Mouse (Mus musculus) hindbrain, embryonic 11.5 days (tissue): ENCODE data around the gene Rap1gap2. TPM values are rescaled to one million over a fixed set of nuclear protein-coding genes. Genes with fewer than 3 reads are reported as not detected.

Source experiments
- ATAC-seq: fragments of 200-750 bp; cut with Nextera tagmentation; 2 replicates; pipeline ENCODE4 v1.8.0; 2017; ENCODE audit warnings: mild to moderate bottlenecking, moderate TSS enrichment, moderate library complexity; ENCODE audit not compliant: low FRiP score
- DNase-seq: peaks from one replicate; pipeline ENCODE4 v3.0.0-alpha.2; 2015; ENCODE audit warnings: low spot score
- H3K27ac ChIP-seq: fragments of 300-500 bp; sonication (generic); 2 replicates; pipeline ENCODE4 v1.5.1; 2014; ENCODE audit warnings: mild to moderate bottlenecking, low read depth, low read length
- H3K27me3 ChIP-seq: fragments of 300-500 bp; sonication (generic); 2 replicates; pipeline ENCODE4 v1.6.1; 2014; ENCODE audit warnings: mild to moderate bottlenecking, low read length, moderate library complexity, mixed read lengths; ENCODE audit not compliant: control insufficient read depth, insufficient read depth
- H3K36me3 ChIP-seq: fragments of 300-500 bp; sonication (generic); 2 replicates; pipeline ENCODE4 v1.6.1; 2014; ENCODE audit warnings: mild to moderate bottlenecking, low read length, moderate library complexity, mixed read lengths; ENCODE audit not compliant: control insufficient read depth, insufficient read depth
- H3K4me1 ChIP-seq: fragments of 300-500 bp; sonication (generic); replicated peaks from 2 replicates; pipeline ENCODE4 v1.6.1; 2014; ENCODE audit warnings: low read length, mixed read lengths; ENCODE audit not compliant: control insufficient read depth, insufficient read depth
- H3K4me2 ChIP-seq: fragments of 300-500 bp; sonication (generic); replicated peaks from 2 replicates; pipeline ENCODE4 v1.6.1; 2014; ENCODE audit warnings: mild to moderate bottlenecking, low read depth, low read length
- H3K4me3 ChIP-seq: fragments of 300-500 bp; sonication (generic); 2 replicates; pipeline ENCODE4 v1.5.1; 2014; ENCODE audit warnings: low read depth, low read length
- H3K9ac ChIP-seq: fragments of 300-500 bp; sonication (generic); 2 replicates; pipeline ENCODE4 v1.6.1; 2014; ENCODE audit warnings: low read depth, low read length
- H3K9me3 ChIP-seq: fragments of 300-500 bp; sonication (generic); 2 replicates; pipeline ENCODE4 v1.6.1; 2016; ENCODE audit warnings: low read length; ENCODE audit not compliant: control insufficient read depth
- WGBS: fragments of 180-500 bp; shearing (Covaris S2); extraction: QIAGEN DNeasy Blood & Tissue Kit; methylation state at CpG from one replicate; pipeline ENCODE4 v1.1.7; 2014; 5-methylcytosine and 5-hydroxymethylcytosine counted together
- polyA plus RNA-seq: library from polyadenylated mRNA; unstranded; fragments of >200 nt; fragmentation: Nextera tagmentation; extraction: Ambion mirVana; gene quantifications from 2 replicates; pipeline ENCODE4 v1.2.1, GENCODE M21; 2014

Rap1gap2 gene
- polyA plus RNA-seq, 1 experiment from 2014 or later, result 2.7 TPM

GRCm38 (mm10) chr11:74465712-74466111 lies 145.0 kb downstream of the Rap1gap2 start:
- ATAC-seq (no peak), DNase-seq (no peak)
- Histone ChIP-seq H3K27me3 (no peaks in the 10 kb centered on the region), H3K4me2 (no peak overlapping the region), H3K27ac (no peak overlapping the region), H3K4me3 (no peak overlapping the region), H3K9ac (no peak overlapping the region), H3K4me1 (no peaks in the 10 kb centered on the region), H3K36me3 (no peaks in the 10 kb centered on the region), H3K9me3 (no peaks in the 10 kb centered on the region)
- WGBS, result 43% methylated on average over 7 of the region's 7 CpGs

DNA sequence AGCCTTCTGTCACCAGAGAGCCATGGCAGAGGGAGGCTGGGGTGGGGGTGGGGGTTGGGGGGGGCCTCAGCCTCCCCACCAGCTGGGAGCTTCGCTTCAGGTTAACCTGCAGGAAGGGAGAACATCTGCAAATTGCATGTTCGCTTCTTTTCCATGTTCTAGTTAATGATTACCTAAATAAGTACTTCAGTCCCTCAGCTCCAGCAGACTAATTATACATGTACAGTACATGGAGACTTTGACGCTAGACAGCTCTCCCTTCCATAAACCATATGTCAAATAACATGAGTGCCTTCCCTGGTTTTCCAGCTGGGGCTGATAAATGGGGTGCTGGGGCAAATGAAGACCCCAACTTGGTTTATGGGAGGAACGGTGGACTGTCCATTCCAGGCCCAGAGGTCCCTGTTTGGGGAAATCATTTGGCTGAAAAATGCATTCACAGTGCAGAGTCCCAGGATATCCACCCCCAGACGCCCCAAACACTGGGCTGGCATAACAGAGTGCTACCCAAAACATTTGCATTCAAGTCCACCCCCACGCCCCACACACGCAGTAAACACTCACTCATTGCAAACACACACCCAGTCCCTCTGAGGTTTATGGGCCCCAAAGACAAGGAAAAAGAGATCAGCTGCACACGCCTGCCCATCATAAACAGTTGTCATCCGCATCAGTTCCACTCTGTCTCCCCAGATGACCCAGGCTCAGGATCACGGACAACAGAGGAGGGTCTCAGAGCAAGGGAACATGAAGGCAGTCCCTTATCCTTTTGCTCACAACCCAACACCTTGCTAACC lies 146.3 kb downstream of the Rap1gap2 start:
- Histone ChIP-seq H3K27me3 (no peaks in the 10 kb centered on the region), H3K4me2 (no peak overlapping the region), H3K9ac (no peak overlapping the region), H3K36me3 (no peaks in the 10 kb centered on the region), H3K4me1 (no peaks in the 10 kb centered on the region), H3K27ac (no peak overlapping the region), H3K4me3 (no peak overlapping the region), H3K9me3 (no peaks in the 10 kb centered on the region)
- WGBS, result 81% methylated on average over 10 of the region's 10 CpGs
- DNase-seq (no peak), ATAC-seq (no peak)

DNA sequence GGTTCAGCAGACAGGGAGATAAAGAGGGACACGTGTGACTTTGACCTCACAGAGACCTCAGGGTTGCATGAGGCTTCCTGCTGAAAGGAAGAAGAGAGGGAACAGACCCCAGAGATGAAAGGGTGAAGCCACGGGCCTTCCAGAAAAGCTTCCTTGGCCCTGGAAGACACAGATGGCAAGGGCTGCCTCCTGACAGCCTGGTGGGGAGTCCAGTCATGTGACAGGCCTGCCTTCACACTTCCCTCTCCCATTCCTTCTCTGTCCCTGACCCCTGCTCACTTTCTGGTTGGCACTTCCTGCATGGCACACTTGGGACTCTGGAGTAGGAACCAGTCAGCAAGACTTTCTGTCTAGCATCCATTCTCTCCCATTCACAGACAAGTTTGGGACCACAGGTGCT lies 148.1 kb downstream of the Rap1gap2 start:
- Histone ChIP-seq H3K9ac (no peak overlapping the region), H3K27me3 (no peaks in the 10 kb centered on the region), H3K4me1 (no peaks in the 10 kb centered on the region), H3K4me3 (no peak overlapping the region), H3K9me3 (no peaks in the 10 kb centered on the region), H3K27ac (no peak overlapping the region), H3K36me3 (no peaks in the 10 kb centered on the region), H3K4me2 (no peak overlapping the region)
- ATAC-seq, result no peak
- DNase-seq, result no peak
- 57% methylated on average over 2 of the region's 2 CpGs for WGBS

GRCm38 (mm10) chr11:74459651-74460050 lies 151.1 kb downstream of the Rap1gap2 start:
- Histone ChIP-seq H3K4me1 (no peaks in the 10 kb centered on the region), H3K27ac (no peak overlapping the region), H3K36me3 (no peaks in the 10 kb centered on the region), H3K9ac (no peak overlapping the region), H3K4me2 (no peak overlapping the region), H3K4me3 (no peak overlapping the region), H3K27me3 (no peaks in the 10 kb centered on the region), H3K9me3 (no peaks in the 10 kb centered on the region)
- DNase-seq (no peak), ATAC-seq (no peak)
- WGBS, result 89% methylated on average over 8 of the region's 8 CpGs

DNA sequence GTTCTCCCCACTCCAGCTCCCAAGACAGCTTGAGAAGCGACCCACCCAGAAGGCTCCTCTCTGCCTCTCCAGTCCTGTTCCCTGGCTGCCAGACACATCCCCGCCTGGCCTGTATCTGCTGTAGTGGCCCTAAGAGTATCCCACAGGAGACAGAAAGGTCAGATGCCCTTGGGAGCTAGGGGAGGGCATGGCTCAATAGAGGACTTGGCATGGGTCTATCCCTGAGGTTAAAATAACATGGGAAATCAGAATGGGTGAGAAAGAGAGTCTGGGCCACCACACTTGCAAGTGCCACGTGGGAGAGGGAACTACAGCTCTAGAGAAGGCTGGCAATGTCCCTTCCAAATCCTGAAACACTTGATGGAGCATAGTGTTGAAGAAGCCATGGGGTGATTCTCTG lies 152.3 kb downstream of the Rap1gap2 start:
- 86% methylated on average over 3 of the region's 3 CpGs for WGBS
- Histone ChIP-seq H3K9ac (no peak overlapping the region), H3K4me2 (no peak overlapping the region), H3K9me3 (no peaks in the 10 kb centered on the region), H3K27ac (no peak overlapping the region), H3K36me3 (no peaks in the 10 kb centered on the region), H3K4me3 (no peak overlapping the region), H3K4me1 (no peaks in the 10 kb centered on the region), H3K27me3 (no peaks in the 10 kb centered on the region)
- ATAC-seq (no peak), DNase-seq (no peak)

- Histone ChIP-seq H3K27me3 (no peaks in the 10 kb centered on the region), H3K9ac (no peak overlapping the region), H3K27ac (no peak overlapping the region), H3K9me3 (no peaks in the 10 kb centered on the region), H3K36me3 (no peaks in the 10 kb centered on the region), H3K4me3 (no peak overlapping the region), H3K4me1 (no peaks in the 10 kb centered on the region), H3K4me2 (no peak overlapping the region)
- WGBS, result 54% methylated on average over 10 of the region's 10 CpGs
- no peak for ATAC-seq
- no peak for DNase-seq
Measured at GRCm38 (mm10) chr11:74457194-74457593, 153.5 kb downstream of the Rap1gap2 start.

DNA sequence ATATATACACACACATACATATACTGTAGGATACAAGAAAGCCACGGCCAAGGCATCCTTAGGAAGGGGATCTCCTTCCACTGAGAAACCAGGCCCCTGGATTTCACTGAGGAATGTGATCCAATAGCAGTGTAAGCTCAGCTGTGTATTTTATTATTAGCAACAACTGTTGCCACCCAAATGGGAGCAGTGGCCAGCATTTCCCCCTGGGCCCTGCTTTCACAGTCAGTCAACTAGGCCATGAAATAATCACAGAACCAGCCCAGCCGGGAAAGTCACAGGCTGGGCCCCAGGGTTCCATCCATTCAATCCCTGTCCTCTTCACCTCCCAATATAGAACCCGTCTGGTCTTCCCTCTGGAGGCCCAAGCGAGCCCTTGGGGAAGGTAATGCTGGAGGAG lies 162.2 kb downstream of the Rap1gap2 start:
- no peaks in the 10 kb centered on the region for H3K9me3 ChIP-seq
- WGBS, result 62% methylated on average over 4 of the region's 4 CpGs
- DNase-seq (no peak), ATAC-seq (no peak)
- no peaks in the 10 kb centered on the region for H3K27me3 ChIP-seq
- no peak overlapping the region for H3K9ac ChIP-seq
- no peak overlapping the region for H3K4me3 ChIP-seq
- H3K4me1 ChIP-seq, result no peaks in the 10 kb centered on the region
- H3K4me2 ChIP-seq, result no peak overlapping the region
- H3K36me3 ChIP-seq, result no peaks in the 10 kb centered on the region
- H3K27ac ChIP-seq, result no peak overlapping the region

DNA sequence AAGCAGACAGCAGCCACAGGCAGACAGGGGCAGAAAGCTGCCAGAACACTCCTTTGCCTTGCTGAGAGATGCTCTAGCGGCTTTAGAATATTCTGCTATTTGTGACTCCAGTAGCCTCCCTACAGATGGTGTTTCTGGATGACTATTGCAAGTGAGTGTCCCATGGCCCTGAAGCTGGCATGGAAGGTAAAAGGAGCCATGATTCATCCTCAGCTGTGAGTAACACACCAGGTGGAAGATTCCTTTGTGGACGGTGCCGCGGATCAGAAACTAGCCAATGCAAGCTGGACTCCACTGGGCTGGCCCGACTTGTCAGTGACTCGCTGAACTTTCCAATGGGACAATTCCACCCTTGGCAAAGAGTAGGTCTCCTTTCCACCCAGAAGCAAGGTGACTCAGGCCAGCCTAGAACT lies 162.7 kb downstream of the Rap1gap2 start:
- Histone ChIP-seq H3K27ac (no peak overlapping the region), H3K27me3 (no peaks in the 10 kb centered on the region), H3K9ac (no peak overlapping the region), H3K36me3 (no peaks in the 10 kb centered on the region), H3K4me2 (no peak overlapping the region), H3K4me3 (no peak overlapping the region), H3K9me3 (no peaks in the 10 kb centered on the region), H3K4me1 (no peaks in the 10 kb centered on the region)
- DNase-seq (no peak), ATAC-seq (no peak)
- WGBS, result 89% methylated on average over 6 of the region's 6 CpGs

DNA sequence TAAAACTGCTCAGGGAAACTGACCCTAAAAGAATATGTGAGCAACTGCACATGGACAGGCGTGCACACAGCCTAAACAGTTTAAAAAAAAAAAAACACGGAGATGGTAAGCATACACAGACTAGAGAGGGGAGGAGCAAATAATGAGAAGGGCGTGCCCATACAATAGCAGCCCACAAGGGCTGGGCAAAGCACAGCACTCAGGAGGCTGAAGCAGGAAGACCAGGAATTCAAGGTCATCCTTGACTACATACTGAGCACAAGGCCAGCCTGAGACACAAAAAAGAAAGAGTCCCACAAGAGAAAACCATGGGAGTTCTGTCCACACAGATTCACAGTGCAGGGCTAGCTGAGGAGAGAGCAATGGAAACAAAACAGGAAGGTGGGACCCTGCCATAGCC lies 165.1 kb downstream of the Rap1gap2 start:
- ATAC-seq, result no peak
- Histone ChIP-seq H3K4me2 (no peak overlapping the region), H3K4me3 (no peak overlapping the region), H3K4me1 (no peaks in the 10 kb centered on the region), H3K27me3 (no peaks in the 10 kb centered on the region), H3K27ac (no peak overlapping the region), H3K9me3 (no peaks in the 10 kb centered on the region), H3K36me3 (no peaks in the 10 kb centered on the region), H3K9ac (no peak overlapping the region)
- no peak for DNase-seq
- 78% methylated on average over 3 of the region's 3 CpGs for WGBS
